Mouse (Mus musculus) cerebellum, postnatal 25 days (tissue): ENCODE results near the gene Ptar1.
A peak's percentile ranks its signal among the peaks of the same experiment; 100 is the strongest.
"Not testable (repeated sequence)": the region's sequence is repeated elsewhere in the genome, so short reads cannot be mapped to it uniquely, and the experiment has no call there.

Experiments
- DNase-seq, 2 experiments: peaks; one replicate each; pipeline ENCODE4 v3.0.0; 2021; ENCODE audit warnings: mixed read lengths in 2 of 2

Gene Ptar1

GRCm38 (mm10) chr19:23687296-23688021 is at the start of gene Ptar1:
Ptar1 (plus strand) TSS chr19:23687429.
- DNase-seq = peak; percentile 96 to 97

GRCm38 (mm10) chr19:23643819-23644218 is 43.4 kb upstream of the Ptar1 start:
- no peak for DNase-seq

GRCm38 (mm10) chr19:23645347-23645746 is 41.9 kb upstream of the Ptar1 start:
- DNase-seq = no peak

GRCm38 (mm10) chr19:23647308-23647707 is 39.9 kb upstream of the Ptar1 start:
- DNase-seq = no peak

- peak; percentile 36 to 66 for DNase-seq
Observed at GRCm38 (mm10) chr19:23652644-23653043, 34.6 kb upstream of the Ptar1 start, which contains the start of gene 1700028P14Rik. 1700028P14Rik (minus strand) TSS chr19:23652812.

- DNase-seq = no peak
Observed at GRCm38 (mm10) chr19:23653154-23653553, 34.1 kb upstream of the Ptar1 start.

GRCm38 (mm10) chr19:23657261-23657932 is 29.8 kb upstream of the Ptar1 start:
- DNase-seq = no peak

- DNase-seq = no peak
Observed at GRCm38 (mm10) chr19:23658350-23658749, 28.9 kb upstream of the Ptar1 start.

- DNase-seq = no peak
Observed at GRCm38 (mm10) chr19:23664083-23664482, 23.1 kb upstream of the Ptar1 start.

GRCm38 (mm10) chr19:23668142-23668655 is 19.0 kb upstream of the Ptar1 start:
- DNase-seq = no peak

GRCm38 (mm10) chr19:23673021-23673420 is 14.2 kb upstream of the Ptar1 start:
- no peak for DNase-seq

GRCm38 (mm10) chr19:23675656-23676055 is 11.6 kb upstream of the Ptar1 start:
- not testable (repeated sequence) for DNase-seq

GRCm38 (mm10) chr19:23686962-23687295 is 300 bp upstream of the Ptar1 start:
- DNase-seq = no peak

GRCm38 (mm10) chr19:23688421-23688946 is 1.3 kb downstream of the Ptar1 start:
- peak in 1 of 2 experiments; percentile 11 for DNase-seq

GRCm38 (mm10) chr19:23694344-23694743 is 7.1 kb downstream of the Ptar1 start:
- peak; percentile 67 to 71 for DNase-seq

GRCm38 (mm10) chr19:23697861-23698260 is 10.6 kb downstream of the Ptar1 start:
- DNase-seq = no peak

GRCm38 (mm10) chr19:23698366-23698765 is 11.1 kb downstream of the Ptar1 start:
- no peak for DNase-seq

- no peak for DNase-seq
Observed at GRCm38 (mm10) chr19:23699131-23699530, 11.9 kb downstream of the Ptar1 start.

GRCm38 (mm10) chr19:23702896-23703295 is 15.7 kb downstream of the Ptar1 start:
- peak in 1 of 2 experiments; percentile 47 for DNase-seq

GRCm38 (mm10) chr19:23705383-23705782 is 18.2 kb downstream of the Ptar1 start:
- DNase-seq = no peak

GRCm38 (mm10) chr19:23746506-23746905 is 59.3 kb downstream of the Ptar1 start:
- DNase-seq = no peak

GRCm38 (mm10) chr19:23757011-23757410 is 69.8 kb downstream of the Ptar1 start:
- peak in 1 of 2 experiments; percentile 45 for DNase-seq

- DNase-seq = peak; percentile 97 to 98
Observed at GRCm38 (mm10) chr19:23757961-23758553, 70.8 kb downstream of the Ptar1 start.
